Mouse (Mus musculus) kidney, embryonic 16.5 days (tissue): ENCODE data around the gene Mthfd1l. TPM values are rescaled to one million over a fixed set of nuclear protein-coding genes. Genes with fewer than 3 reads are reported as not detected.

Experiments used
- ATAC-seq: fragments of 200-750 bp; cut with Nextera tagmentation; 2 replicates; pipeline ENCODE4 v1.8.0; 2017; ENCODE audit warnings: moderate TSS enrichment; ENCODE audit not compliant: low FRiP score, low TSS enrichment
- H3K27ac ChIP-seq: fragments of 300-500 bp; sonication (generic); 2 replicates; pipeline ENCODE4 v1.5.1; 2014; ENCODE audit warnings: low read length
- H3K27me3 ChIP-seq: fragments of 300-500 bp; sonication (generic); 2 replicates; pipeline ENCODE4 v1.6.1; 2014; ENCODE audit warnings: low read length, control low read depth, mixed read lengths; ENCODE audit not compliant: insufficient read depth
- H3K36me3 ChIP-seq: fragments of 300-500 bp; sonication (generic); 2 replicates; pipeline ENCODE4 v1.6.1; 2014; ENCODE audit warnings: low read length, control low read depth, mixed read lengths; ENCODE audit not compliant: insufficient read depth
- H3K4me1 ChIP-seq: fragments of 300-500 bp; sonication (generic); 2 replicates; pipeline ENCODE4 v1.6.1; 2014; ENCODE audit warnings: low read length, control low read depth, mixed read lengths; ENCODE audit not compliant: insufficient read depth
- H3K4me2 ChIP-seq: fragments of 300-500 bp; sonication (generic); replicated peaks from 2 replicates; pipeline ENCODE4 v1.6.1; 2014; ENCODE audit warnings: low read depth, low read length
- H3K4me3 ChIP-seq: fragments of 300-500 bp; sonication (generic); 2 replicates; pipeline ENCODE4 v1.5.1; 2014; ENCODE audit warnings: mild to moderate bottlenecking, low read length
- H3K9ac ChIP-seq: fragments of 300-500 bp; sonication (generic); replicated peaks from 2 replicates; pipeline ENCODE4 v1.6.1; 2014; ENCODE audit warnings: low read length
- H3K9me3 ChIP-seq: fragments of 300-500 bp; sonication (generic); 2 replicates; pipeline ENCODE4 v1.6.1; 2016; ENCODE audit warnings: low read length, control low read depth
- WGBS: fragments of 180-500 bp; shearing (Covaris S2); extraction: QIAGEN DNeasy Blood & Tissue Kit; methylation state at CpG from one replicate; pipeline ENCODE4 v1.1.7; 2014; 5-methylcytosine and 5-hydroxymethylcytosine counted together
- polyA plus RNA-seq: library from polyadenylated mRNA; unstranded; fragments of >200 nt; fragmentation: Nextera tagmentation; extraction: Ambion mirVana; gene quantifications from 2 replicates; pipeline ENCODE4 v1.2.1, GENCODE M21; 2015

Gene Mthfd1l
- polyA plus RNA-seq, 1 experiment from 2014 or later: 16.7 TPM

GRCm38 (mm10) chr10:4088744-4089414 lies 116.0 kb downstream of the Mthfd1l start:
- ATAC-seq: no peak
- Histone ChIP-seq H3K4me2 (no peak overlapping the region), H3K9me3 (no peaks in the 10 kb centered on the region), H3K27ac (no peak overlapping the region), H3K27me3 (no peaks in the 10 kb centered on the region), H3K9ac (no peak overlapping the region), H3K4me1 (no peaks in the 10 kb centered on the region), H3K36me3 (peaks cover 8% of the 10 kb centered on the region), H3K4me3 (no peak overlapping the region)
- 78% methylated on average over 7 of the region's 7 CpGs for WGBS

GRCm38 (mm10) chr10:4089885-4090284 lies 117.0 kb downstream of the Mthfd1l start:
- no peak overlapping the region for H3K4me3 ChIP-seq
- no peaks in the 10 kb centered on the region for H3K9me3 ChIP-seq
- 89% methylated on average over 15 of the region's 15 CpGs for WGBS
- no peak overlapping the region for H3K27ac ChIP-seq
- no peak overlapping the region for H3K4me2 ChIP-seq
- no peak overlapping the region for H3K9ac ChIP-seq
- peaks cover 6% of the 10 kb centered on the region for H3K36me3 ChIP-seq
- H3K27me3 ChIP-seq: no peaks in the 10 kb centered on the region
- H3K4me1 ChIP-seq: no peaks in the 10 kb centered on the region
- ATAC-seq: no peak

- no peak for ATAC-seq
- peaks cover 7% of the 10 kb centered on the region for H3K36me3 ChIP-seq
- no peak overlapping the region for H3K4me2 ChIP-seq
- peaks cover 5% of the 10 kb centered on the region for H3K4me1 ChIP-seq
- no peak overlapping the region for H3K9ac ChIP-seq
- WGBS: 93% methylated on average over 8 of the region's 8 CpGs
- H3K4me3 ChIP-seq: no peak overlapping the region
- no peak overlapping the region for H3K27ac ChIP-seq
- H3K9me3 ChIP-seq: no peaks in the 10 kb centered on the region
- H3K27me3 ChIP-seq: no peaks in the 10 kb centered on the region
Measured at GRCm38 (mm10) chr10:4092990-4093389, 120.1 kb downstream of the Mthfd1l start.

GRCm38 (mm10) chr10:4094093-4094817 lies 121.3 kb downstream of the Mthfd1l start:
- ATAC-seq: no peak
- no peaks in the 10 kb centered on the region for H3K9me3 ChIP-seq
- no peak overlapping the region for H3K27ac ChIP-seq
- H3K4me3 ChIP-seq: no peak overlapping the region
- H3K4me1 ChIP-seq: peaks cover 5% of the 10 kb centered on the region
- 74% methylated on average over 9 of the region's 9 CpGs for WGBS
- no peaks in the 10 kb centered on the region for H3K27me3 ChIP-seq
- H3K9ac ChIP-seq: no peak overlapping the region
- no peak overlapping the region for H3K4me2 ChIP-seq
- peaks cover 6% of the 10 kb centered on the region; the same call in 1 of the 2 replicates for H3K36me3 ChIP-seq

GRCm38 (mm10) chr10:4096151-4096550 lies 123.2 kb downstream of the Mthfd1l start:
- no peak overlapping the region for H3K4me3 ChIP-seq
- WGBS: 64% methylated on average over 5 of the region's 5 CpGs
- H3K27ac ChIP-seq: peak overlapping the region; percentile 46; the same call in 1 of the 2 replicates
- peaks cover 5% of the 10 kb centered on the region for H3K4me1 ChIP-seq
- peaks cover 6% of the 10 kb centered on the region; the same call in 1 of the 2 replicates for H3K36me3 ChIP-seq
- no peaks in the 10 kb centered on the region for H3K27me3 ChIP-seq
- no peak overlapping the region for H3K4me2 ChIP-seq
- 0 out of 2 replicates have a peak, but pooled peaks have one; percentile 14 for ATAC-seq
- no peak overlapping the region for H3K9ac ChIP-seq
- H3K9me3 ChIP-seq: no peaks in the 10 kb centered on the region

GRCm38 (mm10) chr10:4100007-4100406 lies 127.1 kb downstream of the Mthfd1l start:
- Histone ChIP-seq H3K4me1 (peaks cover 5% of the 10 kb centered on the region), H3K36me3 (peaks cover 6% of the 10 kb centered on the region; the same call in 1 of the 2 replicates), H3K4me2 (no peak overlapping the region), H3K9ac (no peak overlapping the region), H3K27ac (no peak overlapping the region), H3K9me3 (no peaks in the 10 kb centered on the region), H3K27me3 (no peaks in the 10 kb centered on the region), H3K4me3 (no peak overlapping the region)
- WGBS: 85% methylated on average over 6 of the region's 6 CpGs
- no peak for ATAC-seq

- WGBS: 22% methylated on average over 10 of the region's 10 CpGs
- Histone ChIP-seq H3K36me3 (no peaks in the 10 kb centered on the region), H3K27me3 (no peaks in the 10 kb centered on the region), H3K4me1 (peaks cover 46% of the 10 kb centered on the region), H3K4me2 (no peak overlapping the region), H3K27ac (peak overlapping the region; percentile 89), H3K4me3 (no peak overlapping the region), H3K9ac (no peak overlapping the region), H3K9me3 (no peaks in the 10 kb centered on the region)
- ATAC-seq: peak; percentile 12; the same call in 1 of the 2 replicates
Measured at GRCm38 (mm10) chr10:4105676-4106528, 133.0 kb downstream of the Mthfd1l start.

GRCm38 (mm10) chr10:4107661-4108338 lies 134.9 kb downstream of the Mthfd1l start:
- peaks cover 65% of the 10 kb centered on the region for H3K4me1 ChIP-seq
- peak; percentile 77 for ATAC-seq
- peak overlapping the region; percentile 24; the same call in 1 of the 2 replicates for H3K9ac ChIP-seq
- no peak overlapping the region for H3K4me3 ChIP-seq
- H3K4me2 ChIP-seq: no peak overlapping the region
- WGBS: 20% methylated on average over 7 of the region's 7 CpGs
- peak overlapping the region; percentile 89 for H3K27ac ChIP-seq
- H3K27me3 ChIP-seq: no peaks in the 10 kb centered on the region
- no peaks in the 10 kb centered on the region for H3K9me3 ChIP-seq
- no peaks in the 10 kb centered on the region for H3K36me3 ChIP-seq

GRCm38 (mm10) chr10:4108462-4108861 lies 135.5 kb downstream of the Mthfd1l start:
- H3K9me3 ChIP-seq: no peaks in the 10 kb centered on the region
- no peaks in the 10 kb centered on the region for H3K36me3 ChIP-seq
- H3K4me2 ChIP-seq: no peak overlapping the region
- WGBS: 76% methylated on average over 9 of the region's 9 CpGs
- no peak for ATAC-seq
- H3K4me1 ChIP-seq: peaks cover 71% of the 10 kb centered on the region
- no peaks in the 10 kb centered on the region for H3K27me3 ChIP-seq
- no peak overlapping the region for H3K4me3 ChIP-seq
- H3K9ac ChIP-seq: 0 out of 2 replicates have a peak overlapping the region, but pooled peaks have one; percentile 38
- peak overlapping the region; percentile 89 for H3K27ac ChIP-seq
